Mouse (Mus musculus): ENCODE data around the gene Rab3d.

DNA sequence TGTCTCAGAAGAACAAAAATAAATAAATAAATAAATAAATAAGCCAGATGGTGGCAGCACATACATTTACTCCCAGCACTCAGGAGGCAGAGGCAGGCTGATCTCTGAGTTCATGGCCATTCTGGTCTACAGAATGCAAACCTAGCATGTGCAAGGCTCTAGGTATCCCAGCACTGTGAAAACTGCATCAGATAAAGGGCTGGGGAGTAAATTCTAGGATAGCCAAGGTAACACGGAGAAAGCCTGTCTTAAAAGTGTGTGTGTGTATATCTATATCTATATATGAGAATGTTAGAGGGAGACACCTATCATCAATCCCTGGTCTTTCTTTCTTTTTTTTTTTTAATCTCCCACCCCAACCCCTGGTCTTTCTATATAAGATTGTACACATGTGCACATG lies 7.5 kb upstream of the Rab3d start:
- TF ChIP-seq CTCF (IDR thresholded peaks at IDR 0.05; ENCODE audit: extremely low read depth, insufficient read length, insufficient replicate concordance, low read depth, low read length) (no peak), POLR2A (IDR thresholded peaks at IDR 0.05; ENCODE audit: low read depth, low read length) (no peak)

Data from small intestine, adult 2 months (tissue).